Mouse (Mus musculus): ENCODE measurements around the gene Olfr711. TPM values are rescaled to one million over a fixed set of nuclear protein-coding genes. Genes with fewer than 3 reads are reported as not detected.

Gene Olfr711
- polyA plus RNA-seq, 1 experiment from 2014 or later: not detected

Other genes starting within 250 kb of the Olfr711 start
- gene Olfr697, start 233.0 kb downstream of the Olfr711 start, polyA plus RNA-seq (2015; fragmentation: Nextera tagmentation; extraction: Ambion mirVana): not detected in 2 replicates
- gene Olfr698, start 220.1 kb downstream of the Olfr711 start, polyA plus RNA-seq (2015; fragmentation: Nextera tagmentation; extraction: Ambion mirVana): not detected in 2 replicates
- not detected in 2 replicates for gene Olfr699, start 182.3 kb downstream of the Olfr711 start, polyA plus RNA-seq (2015; fragmentation: Nextera tagmentation; extraction: Ambion mirVana)
- gene Olfr700, start 166.6 kb downstream of the Olfr711 start, polyA plus RNA-seq (2015; fragmentation: Nextera tagmentation; extraction: Ambion mirVana): not detected in 2 replicates
- gene Olfr701, start 161.3 kb downstream of the Olfr711 start, polyA plus RNA-seq (2015; fragmentation: Nextera tagmentation; extraction: Ambion mirVana): not detected in 2 replicates
- gene Olfr702, start 141.6 kb downstream of the Olfr711 start, polyA plus RNA-seq (2015; fragmentation: Nextera tagmentation; extraction: Ambion mirVana): not detected in 2 replicates
- gene Olfr703, start 132.1 kb downstream of the Olfr711 start, polyA plus RNA-seq (2015; fragmentation: Nextera tagmentation; extraction: Ambion mirVana): not detected in 2 replicates
- not detected in 2 replicates for gene Olfr704, start 112.3 kb downstream of the Olfr711 start, polyA plus RNA-seq (2015; fragmentation: Nextera tagmentation; extraction: Ambion mirVana)
- gene Olfr705, start 98.6 kb downstream of the Olfr711 start, polyA plus RNA-seq (2015; fragmentation: Nextera tagmentation; extraction: Ambion mirVana): not detected in 2 replicates
- gene Olfr706, start 87.3 kb downstream of the Olfr711 start, polyA plus RNA-seq (2015; fragmentation: Nextera tagmentation; extraction: Ambion mirVana): not detected in 2 replicates
- not detected in 2 replicates for gene Olfr707, start 74.2 kb downstream of the Olfr711 start, polyA plus RNA-seq (2015; fragmentation: Nextera tagmentation; extraction: Ambion mirVana)
- not detected in 2 replicates for gene Olfr1532-ps1, start 67.5 kb downstream of the Olfr711 start, polyA plus RNA-seq (2015; fragmentation: Nextera tagmentation; extraction: Ambion mirVana)
- gene Olfr709-ps1, start 43.2 kb downstream of the Olfr711 start, polyA plus RNA-seq (2015; fragmentation: Nextera tagmentation; extraction: Ambion mirVana): not detected in 2 replicates
- gene Olfr710, start 27.1 kb downstream of the Olfr711 start, polyA plus RNA-seq (2015; fragmentation: Nextera tagmentation; extraction: Ambion mirVana): not detected in 2 replicates
- not detected in 2 replicates for gene Olfr6, start 11.5 kb downstream of the Olfr711 start, polyA plus RNA-seq (2015; fragmentation: Nextera tagmentation; extraction: Ambion mirVana)
- gene Olfr2, start 30.6 kb upstream of the Olfr711 start, polyA plus RNA-seq (2015; fragmentation: Nextera tagmentation; extraction: Ambion mirVana): not detected in 2 replicates
- not detected in 2 replicates for gene Olfr713, start 55.7 kb upstream of the Olfr711 start, polyA plus RNA-seq (2015; fragmentation: Nextera tagmentation; extraction: Ambion mirVana)
- not detected in 2 replicates for gene Olfr714, start 95.5 kb upstream of the Olfr711 start, polyA plus RNA-seq (2015; fragmentation: Nextera tagmentation; extraction: Ambion mirVana)
- not detected in 2 replicates for gene Olfr17, start 117.8 kb upstream of the Olfr711 start, polyA plus RNA-seq (2015; fragmentation: Nextera tagmentation; extraction: Ambion mirVana)
- gene Olfr715b, start 134.9 kb upstream of the Olfr711 start, polyA plus RNA-seq (2015; fragmentation: Nextera tagmentation; extraction: Ambion mirVana): not detected in 2 replicates
- gene Olfr715, start 155.6 kb upstream of the Olfr711 start, polyA plus RNA-seq (2015; fragmentation: Nextera tagmentation; extraction: Ambion mirVana): not detected in 2 replicates
- gene Olfr716, start 162.9 kb upstream of the Olfr711 start, polyA plus RNA-seq (2015; fragmentation: Nextera tagmentation; extraction: Ambion mirVana): not detected in 2 replicates
- not detected in 2 replicates for gene Nlrp14, start 191.5 kb upstream of the Olfr711 start, polyA plus RNA-seq (2015; fragmentation: Nextera tagmentation; extraction: Ambion mirVana)
- not detected in 2 replicates for gene Rbmxl2, start 234.0 kb upstream of the Olfr711 start, polyA plus RNA-seq (2015; fragmentation: Nextera tagmentation; extraction: Ambion mirVana)

All from stomach, embryonic 16.5 days (tissue).